Mouse (Mus musculus) E14TG2a.4 (cell line): Measurements from ENCODE around the gene Ksr1.
A peak's percentile ranks its signal among the peaks of the same experiment; 100 is the strongest.

Source experiments
- CTCF ChIP-seq: conservative IDR thresholded peaks from 2 replicates; pipeline ENCODE4 v1.5.1; 2014; ENCODE audit warnings: low read length
- POU5F1 ChIP-seq: IDR thresholded peaks from 2 replicates; pipeline ENCODE4 v1.6.1; 2014; ENCODE audit warnings: low read length, borderline replicate concordance

- TF ChIP-seq CTCF (peak; percentile 34; the same call in 1 of the 2 replicates), POU5F1 (no peak)
These were observed 38.1 kb upstream of the Ksr1 start for GRCm38 (mm10) chr11:79184126-79184888.
